Mouse (Mus musculus) cortical plate, adult 2 months (tissue): ENCODE measurements at regions not wholly inside any gene's neighbourhood (a gene's known extent, or its start where the extent isn't known, plus 50 kb on each side); places are given as distances from the start of the nearest gene placed in this dataset.

ENCODE experiments used
- CTCF ChIP-seq: fragments of 200-500 bp; IDR thresholded peaks from 2 replicates; pipeline ENCODE4 v1.5.1; 2011; ENCODE audit warnings: mild to moderate bottlenecking, control low read depth, low read length; ENCODE audit not compliant: insufficient read depth; ENCODE audit errors: extremely low read depth
- POLR2A ChIP-seq: fragments of 200-500 bp; IDR thresholded peaks from 2 replicates; pipeline ENCODE4 v1.6.1; 2011; ENCODE audit warnings: mild to moderate bottlenecking, low read length, control low read depth; ENCODE audit not compliant: insufficient read depth; ENCODE audit errors: extremely low read depth

- no peak for TF ChIP-seq CTCF
- no peak for TF ChIP-seq POLR2A
These were observed 95.5 kb downstream of the Matn1 start for GRCm38 (mm10) chr4:131039686-131040085.
